Mouse (Mus musculus) gonadal fat pad, adult 2 months (tissue): ENCODE measurements around the gene Eps8l3. TPM values are rescaled to one million over a fixed set of nuclear protein-coding genes. Genes with fewer than 3 reads are reported as not detected.

ENCODE experiments used
- DNase-seq: peaks from one replicate; pipeline ENCODE4 v3.0.0-alpha.2; 2012; ENCODE audit warnings: low read depth
- polyA plus RNA-seq: library from polyadenylated mRNA; depleted of rRNA; stranded (reverse); fragments of >200 nt; gene quantifications from 2 replicates; pipeline ENCODE4 v1.2.3, GENCODE M21; 2012; rRNA removed

Gene Eps8l3
- polyA plus RNA-seq, result 0.38 and 0.52 TPM in 2 replicates

DNA sequence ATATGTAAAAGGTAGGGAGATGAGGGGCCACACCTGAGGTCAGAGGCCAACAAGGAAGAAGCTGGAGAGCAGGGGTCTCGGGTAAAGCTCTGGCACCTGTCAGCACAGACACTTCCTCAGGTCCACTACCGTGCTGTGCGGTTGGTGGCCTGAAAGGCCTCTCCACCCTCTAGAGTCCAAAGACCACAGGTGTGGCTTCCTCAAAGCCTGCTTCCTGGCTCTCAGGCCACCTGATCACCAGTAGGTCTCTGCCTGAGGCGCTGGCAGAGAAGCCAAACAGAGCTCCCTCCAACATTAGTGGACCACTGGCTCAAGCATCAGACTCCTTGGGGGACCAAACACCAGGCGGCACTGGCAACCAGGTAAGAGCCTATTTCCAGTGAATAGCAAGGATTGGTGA lies at the start of gene Eps8l3:
Gene Eps8l3, plus strand, starts transcription at position 225 of the 400 bp plus-strand sequence.
- no peak for DNase-seq

DNA sequence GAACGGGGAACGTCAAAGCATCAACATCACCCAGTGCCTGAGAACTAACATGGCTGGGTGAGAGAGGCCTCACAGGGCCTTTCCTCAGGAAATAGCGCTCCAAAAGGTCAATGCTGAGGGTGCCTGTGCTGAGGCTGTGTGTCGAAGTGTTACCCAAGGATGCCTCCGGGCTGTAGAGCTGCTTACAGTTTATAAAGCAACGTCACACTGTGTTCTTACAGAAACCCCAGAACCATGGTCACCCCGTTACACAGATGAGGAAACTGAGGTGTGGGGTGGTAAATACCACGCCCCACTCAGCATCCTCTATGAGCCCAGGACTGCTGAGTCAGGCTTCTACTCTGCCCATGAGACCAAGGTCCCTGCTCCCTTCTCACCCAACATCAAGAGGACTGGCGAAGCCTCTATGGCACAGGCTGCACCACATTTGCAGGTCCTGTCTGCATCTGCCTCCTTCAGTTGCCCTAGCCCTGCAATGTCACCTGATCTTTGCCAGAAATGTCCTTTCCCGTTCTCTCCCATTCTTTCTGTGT lies 49.1 kb upstream of the Eps8l3 start:
- no peak for DNase-seq

DNA sequence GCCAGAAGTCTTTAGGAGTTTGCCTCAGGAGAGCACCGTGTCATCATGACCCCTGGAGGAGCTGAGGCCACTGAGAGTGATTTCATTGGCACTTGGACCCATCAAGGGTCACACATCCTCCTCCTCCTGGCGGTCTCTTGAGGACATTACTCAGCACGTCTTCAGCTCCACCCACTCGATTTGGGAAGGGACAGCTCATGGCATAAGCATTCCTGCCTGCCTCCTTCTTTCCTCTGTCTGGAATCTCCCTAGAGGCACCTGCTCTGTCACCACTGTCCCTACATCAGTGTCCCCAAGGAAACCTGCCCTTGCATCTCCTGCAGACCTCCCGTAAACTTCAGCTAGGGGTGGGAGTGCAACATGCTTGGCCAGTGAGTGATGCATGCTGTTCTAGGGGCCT lies 48.5 kb upstream of the Eps8l3 start:
- DNase-seq, result no peak

DNA sequence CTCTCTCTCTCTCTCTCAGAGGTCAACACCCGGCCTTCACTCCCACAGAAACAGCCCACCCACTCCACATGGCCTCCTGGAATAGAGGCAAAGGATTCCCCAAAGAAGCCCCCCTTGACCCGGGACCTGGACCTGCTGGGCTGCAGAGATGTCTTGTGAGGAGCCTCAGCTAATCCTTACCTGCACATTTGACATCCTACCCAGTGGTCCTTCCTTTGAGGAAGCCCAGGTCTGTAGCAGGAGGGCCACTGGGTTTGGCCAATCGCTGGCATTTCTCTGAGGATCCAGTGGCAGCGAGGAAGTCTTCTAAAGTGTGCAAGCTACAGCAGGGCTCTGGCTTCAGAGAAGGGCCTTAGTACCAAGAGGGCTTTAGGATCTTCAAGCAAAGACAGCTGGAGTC lies 48.0 kb upstream of the Eps8l3 start:
- DNase-seq, result no peak

DNA sequence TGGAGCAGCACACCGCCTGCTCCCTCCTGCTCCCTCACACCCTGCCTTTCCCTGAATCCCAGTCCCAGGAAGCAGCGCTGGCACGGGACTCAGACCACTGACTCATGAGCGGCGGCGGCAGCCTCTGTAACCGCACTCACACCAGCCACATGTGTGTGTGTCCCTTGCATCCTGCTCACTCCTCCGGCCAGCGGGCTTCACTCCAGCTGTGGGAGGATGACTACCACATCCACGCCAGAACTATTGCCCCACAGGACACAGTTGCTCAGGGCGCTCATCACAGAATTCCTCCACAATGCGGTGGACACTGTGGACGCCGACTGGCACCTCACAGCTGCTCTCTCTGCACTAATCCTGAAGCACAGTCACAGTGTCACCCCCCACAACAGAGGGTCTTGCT lies 47.4 kb upstream of the Eps8l3 start:
- DNase-seq, result no peak

DNA sequence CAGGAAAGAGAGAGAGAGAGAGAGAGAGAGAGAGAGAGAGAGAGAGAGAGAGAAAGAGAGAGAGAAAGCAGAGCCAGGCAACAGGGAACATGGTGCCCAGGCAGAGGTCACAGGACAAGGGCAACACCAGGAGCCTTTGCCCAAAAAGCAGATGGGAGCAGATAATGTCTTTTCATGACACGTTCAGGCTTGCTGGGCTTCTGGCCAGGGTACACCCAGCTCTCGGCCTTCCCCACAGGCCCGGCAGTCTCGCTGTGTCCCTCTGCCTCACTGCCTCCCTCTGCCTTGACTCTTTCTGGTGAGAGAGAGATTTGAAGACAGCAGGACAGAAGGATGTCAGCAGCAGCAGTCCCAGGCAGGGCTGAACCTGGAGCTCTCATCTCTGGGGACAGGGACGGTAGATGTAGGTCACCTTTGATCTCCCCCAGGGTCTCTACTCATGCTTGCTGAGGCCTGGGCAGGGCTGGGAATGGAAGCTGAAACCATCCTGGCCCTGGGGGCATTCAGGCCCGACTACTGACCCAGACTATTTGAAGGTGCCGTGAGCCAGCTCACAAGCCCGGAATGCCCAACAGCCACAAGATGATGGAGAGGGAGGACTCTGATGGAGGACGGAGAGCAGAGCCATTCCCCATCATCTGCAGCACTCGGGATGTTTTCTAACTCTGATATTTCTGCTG lies 45.0 kb upstream of the Eps8l3 start:
- no peak for DNase-seq

DNA sequence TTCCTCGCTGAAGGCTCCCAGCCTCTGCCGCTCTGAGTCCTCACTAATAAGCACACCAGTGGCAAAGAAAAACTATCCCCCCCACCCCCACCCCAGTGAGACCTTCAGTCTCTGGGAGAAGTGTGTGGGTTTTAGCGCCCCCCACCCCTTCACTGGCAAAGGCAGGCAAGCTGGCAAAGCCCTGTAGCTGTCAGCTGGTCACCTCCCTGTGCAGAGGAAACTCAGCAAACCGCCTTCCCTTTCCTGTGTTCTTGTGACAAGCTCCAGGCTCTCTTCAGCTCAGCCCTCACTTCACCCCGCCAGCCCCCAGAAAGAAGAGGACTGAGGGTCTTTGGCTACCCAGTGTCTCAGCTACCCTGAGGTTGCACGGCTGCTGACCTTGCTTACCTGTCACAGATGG lies 44.4 kb upstream of the Eps8l3 start:
- no peak for DNase-seq

DNA sequence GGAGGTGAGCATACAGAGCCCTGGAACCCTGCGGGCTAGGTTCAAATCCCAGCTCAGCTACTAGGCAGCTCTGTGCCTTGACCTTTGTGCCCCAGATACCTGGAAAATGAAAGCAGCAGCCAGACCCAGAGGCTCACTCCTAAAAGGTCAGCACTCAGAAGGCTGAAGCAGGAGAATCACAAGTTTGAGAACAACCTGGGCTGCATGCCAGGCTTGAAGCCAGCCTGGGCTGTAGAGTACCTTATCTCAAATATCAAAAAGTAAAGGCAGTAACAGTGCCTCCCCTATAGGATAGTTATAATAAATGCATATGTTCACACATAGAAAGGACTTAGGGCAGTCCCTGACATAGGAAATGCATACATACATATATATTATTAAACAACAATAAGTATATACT lies 43.7 kb upstream of the Eps8l3 start:
- no peak for DNase-seq

DNA sequence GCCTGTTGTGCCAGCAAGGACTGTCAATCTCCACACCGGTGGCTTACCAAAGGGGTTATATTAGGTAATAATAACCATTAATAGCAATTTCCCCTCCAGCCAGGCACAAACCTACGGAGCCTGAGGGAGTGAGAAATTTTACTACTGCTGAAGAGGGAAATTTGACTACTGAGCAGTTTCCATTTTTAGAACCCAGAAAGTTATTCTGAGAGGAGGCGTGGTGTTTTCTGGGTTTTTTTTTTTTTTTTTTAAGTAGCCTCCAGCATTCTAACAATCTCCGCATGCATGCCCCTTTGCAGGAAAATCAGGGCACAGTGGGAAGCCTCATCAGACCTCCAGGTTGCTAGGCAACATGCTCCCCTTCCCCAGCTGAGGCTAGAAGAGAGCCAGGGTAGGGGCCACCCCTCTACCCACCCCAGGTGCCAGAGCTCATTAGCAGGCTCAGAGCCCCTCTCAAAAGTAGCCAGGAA lies 43.1 kb upstream of the Eps8l3 start:
- no peak for DNase-seq

DNA sequence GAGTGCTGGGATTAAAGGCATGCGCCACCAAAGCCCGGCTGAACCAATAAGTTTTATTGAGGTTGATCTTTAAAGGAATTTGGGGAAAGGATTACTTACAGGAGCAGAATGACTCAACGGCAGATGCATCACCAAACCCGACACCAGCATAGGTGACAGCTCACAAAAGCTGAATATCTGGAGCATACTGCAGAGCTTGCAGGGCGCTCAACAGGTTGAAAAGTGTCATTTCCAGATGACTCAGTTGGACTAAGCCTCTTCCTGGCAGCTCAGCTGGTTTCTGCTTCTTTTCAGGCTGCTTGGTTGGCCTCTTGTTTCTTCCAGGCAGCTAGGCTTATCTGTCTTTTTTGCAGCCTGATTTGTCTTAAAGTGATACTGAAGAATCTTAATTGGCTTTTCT lies 41.7 kb upstream of the Eps8l3 start:
- no peak for DNase-seq

DNA sequence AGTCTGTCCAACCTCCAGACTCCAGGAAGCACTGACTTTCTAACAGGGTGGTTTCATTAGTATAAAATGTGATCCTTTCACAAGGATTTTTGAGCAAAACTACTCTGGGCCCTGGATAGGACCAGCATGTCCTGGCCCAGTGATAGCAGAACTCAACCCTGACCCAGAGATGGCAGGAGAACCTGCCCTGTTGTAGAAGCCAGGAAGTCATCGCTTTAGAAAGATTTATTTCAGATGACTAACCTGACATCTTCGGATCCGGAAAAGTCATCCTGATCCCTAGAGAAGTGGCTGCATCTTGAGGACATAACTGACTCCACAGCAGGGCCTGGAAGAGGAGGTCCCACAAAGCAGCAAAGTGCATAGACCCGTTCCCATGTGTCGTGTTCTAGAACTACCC lies 37.2 kb upstream of the Eps8l3 start:
- DNase-seq, result no peak

DNA sequence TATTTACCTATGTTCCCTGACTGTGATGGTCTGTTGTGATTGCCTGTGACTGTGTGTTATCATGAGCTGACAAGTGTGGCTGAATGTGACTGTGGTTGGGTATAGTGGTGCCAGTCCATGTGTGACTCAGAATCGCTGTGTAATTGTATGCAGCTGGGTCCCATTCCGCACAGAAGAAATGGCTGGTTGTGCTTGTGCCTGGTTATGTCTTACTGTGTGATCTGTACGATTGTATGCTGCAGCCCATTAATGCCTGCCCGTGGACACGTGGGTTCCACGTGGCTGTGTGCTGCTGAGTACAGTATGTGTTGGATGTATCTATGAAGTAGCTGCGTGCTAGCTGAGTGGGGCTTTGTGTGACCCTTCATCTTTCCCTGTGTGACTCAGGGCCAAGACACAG lies 36.2 kb upstream of the Eps8l3 start:
- DNase-seq, result no peak

DNA sequence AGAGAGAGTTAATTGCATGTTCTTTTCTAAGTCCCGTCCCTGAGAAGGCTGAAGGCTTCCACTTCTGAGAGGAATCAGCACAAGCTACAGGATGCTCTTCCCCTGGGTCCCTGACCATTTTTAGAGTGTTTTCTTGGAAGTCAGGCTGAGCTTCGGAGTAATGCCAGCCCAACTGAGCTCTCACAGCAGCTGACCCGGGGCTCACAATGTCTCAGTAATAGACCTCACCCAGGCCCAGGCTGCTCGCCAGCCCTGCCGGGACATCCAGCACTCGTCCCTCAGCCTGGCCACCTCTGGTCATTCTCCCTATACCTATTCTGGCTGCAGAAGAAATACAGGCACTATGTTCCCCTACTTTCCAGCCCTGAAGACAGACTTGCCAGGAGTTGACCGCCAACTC lies 35.7 kb upstream of the Eps8l3 start:
- no peak for DNase-seq

DNA sequence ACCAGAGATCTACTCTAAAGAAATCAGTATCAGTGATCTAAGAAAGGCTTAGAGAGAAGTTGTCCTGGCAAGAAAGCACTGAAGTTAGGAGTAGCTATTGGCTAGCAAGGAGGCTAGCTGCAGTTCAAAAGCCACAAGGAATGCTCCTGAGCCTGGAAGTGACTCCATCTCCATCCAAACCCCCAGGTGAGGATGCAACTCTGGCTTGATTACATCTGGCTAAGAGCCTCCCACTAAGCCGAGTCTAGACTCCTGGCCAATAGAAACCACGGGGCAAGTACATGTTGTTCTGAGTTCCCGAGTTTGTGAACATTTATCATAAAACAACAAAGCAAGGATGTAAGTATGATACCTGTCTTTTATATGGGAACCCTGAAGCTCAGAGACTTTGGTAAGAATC lies 33.6 kb upstream of the Eps8l3 start:
- peak; percentile 83 for DNase-seq

DNA sequence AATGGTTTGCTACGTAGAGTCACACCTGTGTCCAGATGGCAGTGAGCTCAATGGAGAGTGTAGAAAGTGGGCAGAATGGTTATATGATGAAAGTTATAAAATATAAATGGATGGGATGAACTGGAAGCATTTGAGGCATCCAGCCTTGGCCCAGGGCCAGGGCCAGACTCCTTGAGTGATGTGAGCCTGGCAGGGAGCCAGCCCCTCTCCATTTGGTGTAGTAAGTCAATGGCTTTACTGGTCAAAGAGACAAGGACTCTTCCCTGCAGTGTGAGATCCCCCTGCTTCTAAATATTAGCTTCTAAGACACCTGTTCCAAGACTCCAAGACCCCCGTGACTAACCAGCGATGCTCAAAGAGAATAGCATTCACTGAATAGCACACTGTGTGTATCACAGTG lies 33.0 kb upstream of the Eps8l3 start:
- no peak for DNase-seq

DNA sequence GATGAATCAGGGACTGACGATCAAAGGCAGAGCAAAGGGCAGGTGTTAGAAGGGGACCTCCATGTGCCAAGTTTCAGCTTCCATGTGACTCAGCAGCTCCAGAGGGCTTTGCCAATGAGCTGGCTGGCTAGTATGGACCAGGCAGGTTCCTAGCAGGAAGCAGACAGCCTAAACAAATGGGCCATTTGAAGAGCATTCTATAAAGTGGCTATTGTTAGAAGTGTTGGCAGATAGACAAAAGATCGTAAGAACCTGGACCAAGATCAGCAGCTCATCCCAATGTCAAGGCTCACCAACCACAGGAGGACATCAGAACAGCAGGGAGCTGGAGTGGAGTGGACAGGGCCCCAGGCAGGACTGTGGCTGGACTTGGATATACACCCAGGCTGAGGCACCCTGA lies 32.5 kb upstream of the Eps8l3 start:
- DNase-seq, result peak; percentile 37

DNA sequence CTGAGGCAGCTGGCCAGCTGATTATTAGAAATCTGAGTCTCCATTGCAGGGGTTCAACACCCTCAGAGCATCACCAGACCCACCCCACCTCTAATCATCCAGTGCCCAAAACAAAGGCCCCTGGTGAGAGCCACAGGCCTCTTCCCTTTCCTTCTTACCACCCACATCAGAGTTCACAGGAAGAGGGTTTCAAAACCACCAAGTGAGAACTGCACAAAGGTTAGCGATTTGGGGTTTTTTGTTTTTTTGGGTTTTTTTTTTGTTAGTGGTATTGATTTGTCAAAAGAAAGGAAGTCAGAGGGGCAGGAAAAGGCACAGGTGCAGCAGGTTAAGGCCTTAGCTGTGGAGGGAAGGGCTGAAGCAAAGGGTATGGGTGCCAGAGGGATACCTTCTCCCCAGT lies 30.9 kb upstream of the Eps8l3 start:
- DNase-seq, result no peak

DNA sequence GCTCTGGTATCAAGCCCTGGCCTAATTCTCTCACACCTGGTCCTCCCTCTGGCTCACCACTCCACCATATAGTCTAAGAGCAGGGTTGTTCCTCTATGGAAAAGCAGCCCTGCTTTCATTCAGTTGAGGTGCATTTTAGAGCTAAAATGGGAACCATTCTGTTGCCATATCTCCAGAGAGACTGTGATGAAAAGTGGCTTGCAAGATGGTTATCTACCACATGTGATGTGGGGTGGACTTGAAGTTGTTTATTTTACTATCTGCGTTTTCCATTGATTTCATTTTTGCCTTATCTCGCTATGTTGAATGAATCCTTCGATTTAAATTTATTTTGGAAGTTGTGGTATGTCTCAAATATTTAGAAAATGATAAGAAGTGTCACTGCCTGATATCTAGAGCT lies 30.2 kb upstream of the Eps8l3 start:
- DNase-seq, result no peak

DNA sequence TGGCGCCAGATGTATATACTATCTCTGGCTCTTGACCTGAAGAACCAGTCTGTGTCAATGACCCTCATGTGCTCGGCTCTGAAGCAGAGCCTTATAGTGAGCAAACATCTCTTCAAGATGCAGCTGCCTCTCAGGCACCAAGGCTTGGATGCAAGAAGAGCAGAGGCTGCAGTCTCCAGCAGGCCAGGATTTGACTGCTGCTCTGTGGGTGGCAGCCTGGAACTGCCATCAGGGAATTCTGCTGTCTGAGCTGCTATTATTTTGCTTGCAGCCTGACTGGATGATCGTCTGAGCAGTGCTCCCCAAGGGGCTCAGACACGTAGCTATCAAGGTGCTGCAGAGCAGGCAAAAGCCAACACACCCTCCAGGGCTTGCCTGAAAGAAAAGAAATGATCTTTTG lies 28.9 kb upstream of the Eps8l3 start:
- DNase-seq, result no peak

DNA sequence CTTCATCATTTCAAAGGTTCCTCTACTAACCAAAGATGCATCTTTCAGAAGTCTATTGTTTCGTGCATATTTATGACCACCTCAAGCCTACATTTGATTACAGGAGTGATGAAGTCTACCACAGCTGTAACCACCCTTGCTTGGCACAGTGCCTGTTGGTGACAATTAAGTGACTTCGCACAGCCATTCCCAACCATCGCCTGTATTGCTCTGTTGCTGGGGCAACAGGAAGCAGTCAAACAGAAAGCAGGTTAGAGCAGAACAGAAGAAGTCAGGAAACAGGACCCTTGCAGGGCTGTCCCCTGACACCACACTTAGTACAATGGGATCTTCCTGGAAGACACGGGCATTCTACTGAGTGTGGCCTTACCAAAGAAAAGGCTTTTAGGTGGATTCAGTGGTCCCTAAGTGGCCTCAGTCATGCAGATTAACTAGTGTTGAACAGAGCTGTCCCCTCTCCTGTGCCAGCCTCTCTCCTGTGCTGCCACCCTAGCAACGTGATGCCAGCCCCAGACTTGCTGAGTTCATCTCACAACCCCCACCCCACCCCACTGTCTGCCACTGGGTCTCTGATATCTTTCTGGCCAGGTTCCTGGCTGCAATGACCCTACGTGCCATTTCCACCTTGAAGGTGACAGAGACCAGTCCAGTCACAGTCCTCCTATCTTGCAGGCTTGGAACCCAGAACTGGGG lies 27.9 kb upstream of the Eps8l3 start:
- DNase-seq, result no peak

DNA sequence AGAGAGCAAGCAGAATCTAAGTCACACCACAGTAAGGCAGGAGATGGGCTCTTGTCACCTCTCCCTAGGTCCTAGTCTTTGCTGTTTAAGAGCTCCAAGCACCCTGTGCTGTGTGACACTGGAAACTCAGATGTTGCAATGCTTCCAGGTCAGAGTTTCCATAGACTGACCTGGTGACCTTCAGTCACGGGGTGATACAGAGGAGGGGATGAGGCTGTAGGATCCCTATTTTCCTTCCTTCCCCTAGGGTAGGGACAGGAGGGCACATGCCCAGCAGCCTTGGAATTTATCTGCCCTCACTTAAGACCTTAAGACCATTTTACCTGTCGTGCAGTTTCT lies 27.4 kb upstream of the Eps8l3 start:
- DNase-seq, result no peak

DNA sequence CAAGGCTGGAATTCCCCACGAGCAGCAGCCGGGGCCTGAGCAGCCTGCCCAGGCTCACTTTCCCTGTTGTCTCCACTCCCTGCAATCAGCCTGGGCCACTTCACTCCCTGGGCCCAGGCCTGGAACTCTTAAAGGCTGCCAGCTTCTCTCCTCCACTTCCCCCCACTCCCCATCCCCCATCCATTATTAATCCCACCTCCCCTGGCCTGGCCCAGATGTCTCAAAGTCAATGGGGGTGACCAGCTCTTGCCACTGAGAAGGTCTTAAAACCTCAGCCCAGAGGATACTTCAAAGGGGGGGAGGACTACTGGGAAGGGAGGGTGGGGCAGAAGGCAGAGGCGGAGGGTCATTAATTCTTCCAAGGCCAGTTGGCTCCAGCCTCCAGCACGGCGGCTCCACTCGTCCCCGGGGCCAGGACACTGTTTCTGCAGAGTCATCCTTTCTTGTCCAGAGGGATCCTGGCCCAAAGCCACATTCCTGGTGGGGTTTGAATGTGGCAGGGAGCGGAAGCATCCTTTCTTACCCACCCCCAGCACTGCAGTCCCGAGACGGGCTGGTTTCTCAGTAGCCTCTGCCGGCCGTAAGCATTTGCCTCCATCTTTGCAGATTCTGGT lies 26.5 kb upstream of the Eps8l3 start:
- DNase-seq, result no peak

DNA sequence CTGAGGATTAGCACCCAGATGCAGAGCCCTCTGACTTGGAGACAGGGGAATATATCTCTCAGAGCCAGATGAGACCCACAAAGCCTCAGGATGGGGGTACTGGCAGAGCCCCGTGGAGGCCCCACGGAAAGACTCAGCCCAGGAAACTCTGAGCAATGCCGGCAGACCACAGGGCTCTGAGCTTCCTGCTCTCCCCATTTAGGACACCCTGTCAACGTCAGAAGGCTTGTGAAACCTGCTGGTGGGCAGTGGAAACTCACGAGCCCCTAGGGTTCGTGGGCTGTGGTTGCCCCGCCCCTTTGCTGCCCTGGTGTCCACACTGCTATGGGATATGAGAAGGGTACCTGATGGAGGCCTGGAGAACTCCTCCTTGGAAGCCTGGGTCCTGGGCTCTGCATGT lies 24.2 kb upstream of the Eps8l3 start:
- no peak for DNase-seq
